Mouse (Mus musculus) mouse trophoblast stem cell (cell line): Measurements from ENCODE around the gene A4galt.
"Not testable (repeated sequence)": the region's sequence is repeated elsewhere in the genome, so short reads cannot be mapped to it uniquely, and the experiment has no call there.

ENCODE experiments used
- in situ Hi-C, 2 experiments: fragments of 300-500 bp; cut with MseI, MboI; formaldehyde crosslinking; loops; 2 replicates in 1 of 2; 3 replicates in 1 of 2; pipeline ENCODE4 v1.15.1; 2025

Gene A4galt

GRCm38 (mm10) chr15:83268428-83268827 lies 16.9 kb upstream of the A4galt start:
- in situ Hi-C loops, result not testable (repeated sequence)

GRCm38 (mm10) chr15:83265269-83265668 lies 13.7 kb upstream of the A4galt start:
- in situ Hi-C loops, result no loop called here

GRCm38 (mm10) chr15:83263405-83263804 lies 11.8 kb upstream of the A4galt start:
- in situ Hi-C loops, result no loop called here

GRCm38 (mm10) chr15:83257906-83258305 lies 6.3 kb upstream of the A4galt start:
- in situ Hi-C loops, result no loop called here

GRCm38 (mm10) chr15:83256491-83256890 lies 4.9 kb upstream of the A4galt start:
- in situ Hi-C loops, result no loop called here

GRCm38 (mm10) chr15:83255944-83256343 lies 4.4 kb upstream of the A4galt start:
- in situ Hi-C loops, result no loop called here

GRCm38 (mm10) chr15:83255191-83255782 lies 3.7 kb upstream of the A4galt start:
- in situ Hi-C loops, result no loop called here

- in situ Hi-C loops, result no loop called here
Measured at GRCm38 (mm10) chr15:83254372-83255070, 2.9 kb upstream of the A4galt start.

GRCm38 (mm10) chr15:83252060-83252459 lies 486 bp upstream of the A4galt start:
- in situ Hi-C loops, result no loop called here

GRCm38 (mm10) chr15:83250651-83251175 lies 861 bp downstream of the A4galt start:
- in situ Hi-C loops, result no loop called here

GRCm38 (mm10) chr15:83249535-83250287 lies 1.9 kb downstream of the A4galt start:
- in situ Hi-C loops, result no loop called here

GRCm38 (mm10) chr15:83248236-83248844 lies 3.2 kb downstream of the A4galt start:
- in situ Hi-C loops, result no loop called here

GRCm38 (mm10) chr15:83244371-83244770 lies 7.2 kb downstream of the A4galt start:
- in situ Hi-C loops, result no loop called here

- in situ Hi-C loops, result no loop called here
Measured at GRCm38 (mm10) chr15:83241961-83242680, 9.5 kb downstream of the A4galt start.

GRCm38 (mm10) chr15:83241497-83241896 lies 10.1 kb downstream of the A4galt start:
- in situ Hi-C loops, result no loop called here

- in situ Hi-C loops, result no loop called here
Measured at GRCm38 (mm10) chr15:83237460-83238243, 13.9 kb downstream of the A4galt start.

- in situ Hi-C loops, result no loop called here
Measured at GRCm38 (mm10) chr15:83236824-83237223, 14.8 kb downstream of the A4galt start.

- in situ Hi-C loops, result no loop called here
Measured at GRCm38 (mm10) chr15:83233219-83233992, 18.2 kb downstream of the A4galt start.

- in situ Hi-C loops, result no loop called here
Measured at GRCm38 (mm10) chr15:83227559-83227958, 24.0 kb downstream of the A4galt start.

- in situ Hi-C loops, result no loop called here
Measured at GRCm38 (mm10) chr15:83226871-83227270, 24.7 kb downstream of the A4galt start.
